ENCODE assay signal across 8 mouse cellular contexts in the genomic region with DNA sequence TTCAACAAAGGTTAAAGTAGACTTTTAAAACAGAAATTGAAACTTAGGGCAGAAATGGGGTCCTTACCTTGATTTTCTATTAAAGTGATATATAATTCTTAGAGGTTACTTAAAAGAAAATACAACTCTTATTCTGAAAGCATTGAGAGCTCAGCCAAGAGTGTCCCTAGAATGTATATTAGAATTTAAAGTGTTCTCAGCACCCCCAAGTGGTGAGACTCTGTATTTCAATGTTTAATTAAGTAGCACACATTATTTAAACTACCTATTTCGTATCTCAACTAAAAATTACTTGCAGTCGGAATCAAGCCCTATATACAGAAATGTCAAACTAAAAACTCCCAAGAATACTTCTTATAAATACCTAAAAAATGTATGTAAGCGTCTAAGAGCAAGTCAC. TPM values are rescaled to one million over a fixed set of nuclear protein-coding genes. Genes with fewer than 3 reads are reported as not detected.
A peak's percentile ranks its signal among the peaks of the same experiment; 100 is the strongest.
DNase-seq lines count a peak whose midpoint lies in the region; ATAC-seq and TF ChIP-seq lines count a peak whose summit lies in the region.

No protein-coding gene starts in this region.

- peak; percentile 71 for DNase-seq in cerebellum, adult 9-10 months
- DNase-seq in cerebellum, adult 11-12 months, result no peak
- peak; percentile 9 to 31 (median 28) for DNase-seq in liver, embryonic 14.5 days (ENCODE audit: low read depth in 3 of 3, low spot score in 3 of 3)
- DNase-seq in brain, embryonic 18.5 days (ENCODE audit: low read depth, low spot score), result peak; percentile 14
- DNase-seq in kidney, postnatal 14 days, result peak; percentile 38
- no peak for DNase-seq in urinary bladder, postnatal 14 days (ENCODE audit: low spot score)
- DNase-seq in ovary, postnatal 14 days (ENCODE audit: low spot score), result no peak

- no peaks in the 10 kb centered on the region for H3K9me3 ChIP-seq in liver, embryonic 14.5 days (ENCODE audit: control insufficient read depth, low read length)
- no peaks in the 10 kb centered on the region for H3K9me3 ChIP-seq in liver, embryonic 12.5 days (replicated peaks)

- no peaks in the 10 kb centered on the region; the same call in none of the 2 replicates for H3K36me3 ChIP-seq in liver, embryonic 14.5 days (replicated peaks; ENCODE audit: control insufficient read depth, insufficient read depth, low read depth)
- H3K36me3 ChIP-seq in liver, embryonic 12.5 days, result peaks cover 43% of the 10 kb centered on the region

- H3K4me2 ChIP-seq in liver, embryonic 14.5 days (ENCODE audit: low read depth), result no peak overlapping the region
- no peak overlapping the region for H3K4me2 ChIP-seq in liver, embryonic 12.5 days

- no peaks in the 10 kb centered on the region for H3K4me1 ChIP-seq in liver, embryonic 14.5 days (replicated peaks; ENCODE audit: control insufficient read depth in 2 of 2, insufficient read depth in 2 of 2, low read length in 1 of 2)
- no peaks in the 10 kb centered on the region for H3K4me1 ChIP-seq in liver, embryonic 12.5 days

- no peak for ATAC-seq in liver, embryonic 14.5 days (ENCODE audit: insufficient read depth)
- ATAC-seq in liver, embryonic 12.5 days, result no peak

- H3K9ac ChIP-seq in liver, embryonic 14.5 days (replicated peaks), result no peak overlapping the region
- H3K9ac ChIP-seq in liver, embryonic 12.5 days, result no peak overlapping the region

- no peak overlapping the region for H3K27ac ChIP-seq in liver, embryonic 14.5 days
- H3K27ac ChIP-seq in liver, embryonic 12.5 days, result no peak overlapping the region

- peak; percentile 14; the same call in 1 of the 2 replicates for TF ChIP-seq CTCF in liver, embryonic 14.5 days (IDR thresholded peaks at IDR 0.05; ENCODE audit: low read depth)

- no peak for TF ChIP-seq EP300 in liver, embryonic 14.5 days (IDR thresholded peaks at IDR 0.05; ENCODE audit: low read depth)

- H3K4me3 ChIP-seq in liver, embryonic 14.5 days (ENCODE audit: insufficient read depth in 1 of 2, low read depth in 2 of 2, low read length in 2 of 2), result no peak overlapping the region
- H3K4me3 ChIP-seq in liver, embryonic 12.5 days, result no peak overlapping the region

- H3K27me3 ChIP-seq in liver, embryonic 14.5 days (ENCODE audit: control insufficient read depth, insufficient read depth, low read length), result no peaks in the 10 kb centered on the region
- no peaks in the 10 kb centered on the region for H3K27me3 ChIP-seq in liver, embryonic 12.5 days (replicated peaks)

- WGBS in liver, embryonic 14.5 days (ENCODE audit: insufficient replicate concordance), result 58% methylated on average over 3 of the region's 3 CpGs
- whole genome bisulfite sequencing in liver, embryonic 12.5 days (ENCODE audit: insufficient replicate concordance), result 48% methylated on average over 3 of the region's 3 CpGs

RNA-seq across cellular contexts. Expression of a gene that starts 57.8 kb away (rescaled TPM):
- 3.0 and 3.5 TPM in 2 replicates for polyA plus RNA-seq in liver, embryonic 14.5 days (2012; rRNA removed)
- 2.1 and 2.3 TPM in 2 replicates for polyA plus RNA-seq in liver, embryonic 14.5 days (2014; fragmentation: Nextera tagmentation; extraction: Ambion mirVana)
- 3.8 and 4.2 TPM in 2 replicates for polyA plus RNA-seq in liver, embryonic 12.5 days (2016; fragmentation: Nextera tagmentation; extraction: Ambion mirVana)

Comparison
In these comparisons a context has a peak if more than half of its experiments do, and no peak if none do; other contexts are left out.
1. DNase-seq: peak in cerebellum, adult 9-10 months (single experiment), liver, embryonic 14.5 days (3 of 3), brain, embryonic 18.5 days (single experiment) and kidney, postnatal 14 days (single experiment); none in cerebellum, adult 11-12 months (single experiment), urinary bladder, postnatal 14 days (single experiment) and ovary, postnatal 14 days (single experiment).